Mouse (Mus musculus): Measurements from ENCODE around the gene Phtf2.

DNA sequence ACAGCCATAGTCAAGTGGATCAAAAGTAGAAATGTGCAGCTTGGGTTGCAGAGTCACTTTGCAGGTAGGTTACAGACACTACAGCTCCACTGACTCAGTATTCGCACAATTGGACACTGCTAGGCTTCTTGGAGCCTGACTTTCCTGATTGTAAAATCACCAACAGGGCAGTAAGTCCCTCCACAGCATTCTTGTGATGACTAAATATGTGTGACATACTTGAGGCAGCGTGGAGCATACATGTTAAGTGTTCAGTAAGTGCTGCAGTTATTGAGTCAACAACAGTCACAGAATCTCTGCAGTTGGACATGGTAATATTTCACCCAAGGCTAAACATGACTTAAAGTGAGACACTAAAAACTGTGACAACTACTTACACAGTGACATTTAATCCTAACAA, 50.5 kb downstream of the Phtf2 start:
- TF ChIP-seq CTCF (IDR thresholded peaks at IDR 0.05; ENCODE audit: low read depth), result no peak
- TF ChIP-seq EP300 (IDR thresholded peaks at IDR 0.05; ENCODE audit: low read depth), result no peak

All from heart, postnatal 0 days (tissue).